Mouse (Mus musculus) lung, postnatal 0 days (tissue): ENCODE measurements around the gene Hdhd5. TPM values are rescaled to one million over a fixed set of nuclear protein-coding genes. Genes with fewer than 3 reads are reported as not detected.

ENCODE experiments used
- ATAC-seq: fragments of 200-750 bp; cut with Nextera tagmentation; 2 replicates; pipeline ENCODE4 v1.8.0; 2017; ENCODE audit warnings: moderate library complexity
- DNase-seq: peaks from one replicate; pipeline ENCODE4 v3.0.0-alpha.2; 2016; ENCODE audit warnings: low spot score
- H3K27ac ChIP-seq: fragments of 300-500 bp; sonication (generic); 2 replicates; pipeline ENCODE4 v1.5.1; 2014; ENCODE audit warnings: antibody characterized with exemption, mild to moderate bottlenecking, low read length, mixed read lengths
- H3K27me3 ChIP-seq: fragments of 300-500 bp; sonication (generic); replicated peaks from 2 replicates; pipeline ENCODE4 v1.6.1; 2014; ENCODE audit warnings: low read length, mixed read lengths; ENCODE audit not compliant: insufficient read depth
- H3K36me3 ChIP-seq: fragments of 300-500 bp; sonication (generic); 2 replicates; pipeline ENCODE4 v1.6.1; 2014; ENCODE audit warnings: low read length, mixed read lengths; ENCODE audit not compliant: insufficient read depth
- H3K4me1 ChIP-seq: fragments of 300-500 bp; sonication (generic); 2 replicates; pipeline ENCODE4 v1.6.1; 2014; ENCODE audit warnings: antibody characterized with exemption, low read depth, low read length, mixed read lengths; ENCODE audit not compliant: insufficient read depth
- H3K4me2 ChIP-seq: fragments of 300-500 bp; sonication (generic); replicated peaks from 2 replicates; pipeline ENCODE4 v1.6.1; 2014; ENCODE audit warnings: low read depth, mild to moderate bottlenecking, low read length, moderate library complexity, mixed read lengths
- H3K4me3 ChIP-seq: fragments of 300-500 bp; sonication (generic); 2 replicates; pipeline ENCODE4 v1.5.1; 2014; ENCODE audit warnings: low read depth, low read length
- H3K9ac ChIP-seq: fragments of 300-500 bp; sonication (generic); replicated peaks from 2 replicates; pipeline ENCODE4 v1.6.1; 2014; ENCODE audit warnings: low read depth, mild to moderate bottlenecking
- H3K9me3 ChIP-seq: fragments of 300-500 bp; sonication (generic); 2 replicates; pipeline ENCODE4 v1.6.1; 2016; ENCODE audit warnings: low read length, mixed read lengths
- CTCF ChIP-seq: IDR thresholded peaks from 2 replicates; pipeline ENCODE4 v1.5.1; 2016; ENCODE audit warnings: antibody characterized with exemption, mild to moderate bottlenecking
- EP300 ChIP-seq: IDR thresholded peaks from 2 replicates; pipeline ENCODE4 v1.6.1; 2016; ENCODE audit warnings: antibody characterized with exemption, mild to moderate bottlenecking, control low read depth
- WGBS: fragments of 180-500 bp; shearing (Covaris S2); extraction: QIAGEN DNeasy Blood & Tissue Kit; methylation state at CpG from one replicate; pipeline ENCODE4 v1.1.7; 2014; 5-methylcytosine and 5-hydroxymethylcytosine counted together
- polyA plus RNA-seq: library from polyadenylated mRNA; unstranded; fragments of >200 nt; fragmentation: Nextera tagmentation; extraction: Ambion mirVana; gene quantifications from 2 replicates; pipeline ENCODE4 v1.2.1, GENCODE M21; 2015

Gene Hdhd5
- polyA plus RNA-seq, 1 experiment from 2014 or later, result 10.1 TPM

- Histone ChIP-seq H3K4me1 (no peaks in the 10 kb centered on the region), H3K4me2 (no peak overlapping the region), H3K27me3 (no peaks in the 10 kb centered on the region), H3K4me3 (no peak overlapping the region), H3K9me3 (no peaks in the 10 kb centered on the region), H3K9ac (no peak overlapping the region), H3K27ac (no peak overlapping the region), H3K36me3 (0 out of 2 replicates have a peak, but pooled peaks cover 3% of the 10 kb centered on the region)
- ATAC-seq (no peak), DNase-seq (no peak)
- TF ChIP-seq CTCF, result no peak
- TF ChIP-seq EP300, result no peak
- WGBS, result 75% methylated on average over 5 of the region's 5 CpGs
Measured at GRCm38 (mm10) chr6:120517311-120517710, 13.8 kb downstream of the Hdhd5 start.

DNA sequence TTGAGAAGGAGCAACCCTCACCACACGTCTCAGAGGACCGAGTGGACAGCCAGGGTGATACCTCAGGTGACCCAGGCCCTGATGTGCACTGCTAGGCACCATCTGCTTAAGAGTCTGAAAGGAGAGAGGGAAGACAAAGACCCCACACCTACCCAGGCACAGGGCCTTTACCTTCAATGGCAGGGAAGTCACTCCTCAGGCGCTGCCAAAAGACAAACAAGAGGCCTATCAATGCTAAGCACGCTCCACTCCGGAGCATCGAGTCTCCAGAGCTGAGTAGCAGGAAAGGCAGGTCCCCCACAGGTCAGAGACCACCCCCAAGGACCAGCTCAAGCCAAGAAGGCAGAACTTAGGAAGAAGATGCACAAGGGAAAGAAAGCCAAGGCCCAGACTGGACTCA is 14.2 kb downstream of the Hdhd5 start:
- ATAC-seq, result no peak
- DNase-seq, result no peak
- Histone ChIP-seq H3K27ac (no peak overlapping the region), H3K9me3 (no peaks in the 10 kb centered on the region), H3K36me3 (0 out of 2 replicates have a peak, but pooled peaks cover 3% of the 10 kb centered on the region), H3K4me3 (no peak overlapping the region), H3K27me3 (no peaks in the 10 kb centered on the region), H3K9ac (no peak overlapping the region), H3K4me1 (no peaks in the 10 kb centered on the region), H3K4me2 (no peak overlapping the region)
- TF ChIP-seq CTCF (no peak), EP300 (no peak)
- 61% methylated on average over 6 of the region's 6 CpGs for WGBS

- Histone ChIP-seq H3K27me3 (no peaks in the 10 kb centered on the region), H3K4me1 (no peaks in the 10 kb centered on the region), H3K9ac (no peak overlapping the region), H3K36me3 (0 out of 2 replicates have a peak, but pooled peaks cover 3% of the 10 kb centered on the region), H3K4me3 (no peak overlapping the region), H3K4me2 (no peak overlapping the region), H3K27ac (no peak overlapping the region), H3K9me3 (no peaks in the 10 kb centered on the region)
- DNase-seq (no peak), ATAC-seq (no peak)
- 74% methylated on average over 4 of the region's 4 CpGs for WGBS
- no peak for TF ChIP-seq EP300
- no peak for TF ChIP-seq CTCF
Measured at GRCm38 (mm10) chr6:120516422-120516821, 14.7 kb downstream of the Hdhd5 start.

DNA sequence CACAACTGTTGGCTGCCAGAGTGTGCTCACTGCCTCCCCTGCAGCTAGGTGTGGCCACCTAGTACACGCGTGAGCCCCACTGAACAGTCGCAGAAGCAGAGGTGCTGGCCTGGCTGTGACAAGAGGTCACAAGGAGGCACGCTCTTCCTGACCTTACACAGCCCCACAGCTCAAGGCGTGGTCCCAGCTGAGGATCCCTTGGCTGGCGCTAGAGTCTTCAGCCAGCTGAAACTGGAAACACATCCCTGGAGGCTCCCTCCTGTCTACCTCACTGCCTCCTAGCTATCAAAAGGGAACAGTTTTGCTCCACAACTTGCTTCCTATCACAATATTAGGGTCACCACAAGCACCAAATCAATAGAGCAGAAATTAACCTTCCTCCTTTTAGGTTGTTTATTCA is 19.9 kb downstream of the Hdhd5 start:
- no peak overlapping the region for H3K9ac ChIP-seq
- TF ChIP-seq CTCF (no peak), EP300 (no peak)
- ATAC-seq, result no peak
- H3K4me2 ChIP-seq, result no peak overlapping the region
- H3K27me3 ChIP-seq, result no peaks in the 10 kb centered on the region
- H3K4me1 ChIP-seq, result no peaks in the 10 kb centered on the region
- H3K27ac ChIP-seq, result no peak overlapping the region
- WGBS, result 80% methylated on average over 6 of the region's 6 CpGs
- H3K9me3 ChIP-seq, result no peaks in the 10 kb centered on the region
- no peak for DNase-seq
- H3K36me3 ChIP-seq, result no peaks in the 10 kb centered on the region
- no peak overlapping the region for H3K4me3 ChIP-seq

DNA sequence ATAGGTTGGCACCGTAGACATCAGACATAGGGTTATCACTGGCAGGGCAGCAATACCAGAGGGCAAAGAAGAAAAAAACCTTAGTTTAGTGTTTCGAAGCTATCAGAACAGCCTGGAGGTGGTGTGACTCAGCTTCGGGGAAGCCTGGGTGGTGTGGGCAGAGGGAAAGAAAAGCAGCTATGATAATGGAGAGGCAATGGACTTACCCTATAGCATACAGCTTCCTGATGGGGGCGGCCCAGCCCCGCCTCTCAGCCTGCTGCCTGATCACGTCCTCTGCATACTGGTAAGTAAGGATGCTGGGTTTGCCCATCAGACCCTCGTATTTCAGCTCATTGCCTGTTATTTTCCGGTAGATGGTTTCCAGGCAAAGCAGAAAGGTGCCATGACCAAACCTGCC is 20.7 kb downstream of the Hdhd5 start:
- WGBS, result 86% methylated on average over 8 of the region's 8 CpGs
- Histone ChIP-seq H3K27ac (no peak overlapping the region), H3K4me2 (no peak overlapping the region), H3K9me3 (no peaks in the 10 kb centered on the region), H3K9ac (no peak overlapping the region), H3K27me3 (no peaks in the 10 kb centered on the region), H3K4me1 (no peaks in the 10 kb centered on the region), H3K36me3 (no peaks in the 10 kb centered on the region), H3K4me3 (no peak overlapping the region)
- DNase-seq (no peak), ATAC-seq (no peak)
- TF ChIP-seq CTCF, result no peak
- no peak for TF ChIP-seq EP300

- no peak for ATAC-seq
- Histone ChIP-seq H3K4me1 (no peaks in the 10 kb centered on the region), H3K36me3 (no peaks in the 10 kb centered on the region), H3K27ac (no peak overlapping the region), H3K9ac (no peak overlapping the region), H3K27me3 (no peaks in the 10 kb centered on the region), H3K4me2 (no peak overlapping the region), H3K4me3 (no peak overlapping the region), H3K9me3 (no peaks in the 10 kb centered on the region)
- WGBS, result 81% methylated on average over 7 of the region's 7 CpGs
- no peak for DNase-seq
- TF ChIP-seq EP300, result no peak
- no peak for TF ChIP-seq CTCF
Measured at GRCm38 (mm10) chr6:120509975-120510374, 21.1 kb downstream of the Hdhd5 start.

GRCm38 (mm10) chr6:120508645-120509044 is 22.5 kb downstream of the Hdhd5 start:
- 80% methylated on average over 4 of the region's 4 CpGs for WGBS
- H3K9me3 ChIP-seq, result no peaks in the 10 kb centered on the region
- ATAC-seq, result no peak

More at GRCm38 (mm10) chr6:120508645-120509044, 22.5 kb downstream of the Hdhd5 start:
- no peak overlapping the region for H3K4me3 ChIP-seq
- H3K36me3 ChIP-seq, result no peaks in the 10 kb centered on the region
- H3K4me1 ChIP-seq, result no peaks in the 10 kb centered on the region
- H3K4me2 ChIP-seq, result no peak overlapping the region
- H3K27ac ChIP-seq, result no peak overlapping the region
- no peaks in the 10 kb centered on the region for H3K27me3 ChIP-seq
- DNase-seq, result no peak
- H3K9ac ChIP-seq, result no peak overlapping the region
- no peak for TF ChIP-seq EP300
- no peak for TF ChIP-seq CTCF
